Mouse (Mus musculus) cortical plate, adult 2 months (tissue): ENCODE results near the gene Ptprcap. TPM values are rescaled to one million over a fixed set of nuclear protein-coding genes. Genes with fewer than 3 reads are reported as not detected.

Source experiments
- H3K27ac ChIP-seq: fragments of 200-500 bp; 2 replicates; pipeline ENCODE4 v1.5.1; 2012; ENCODE audit warnings: low read length, control low read depth, inconsistent platforms; ENCODE audit not compliant: insufficient read depth
- H3K4me1 ChIP-seq: fragments of 200-500 bp; 2 replicates; pipeline ENCODE4 v1.6.1; 2011; ENCODE audit warnings: low read length; ENCODE audit not compliant: control insufficient read depth, insufficient read depth
- H3K4me3 ChIP-seq: fragments of 200-500 bp; 2 replicates; pipeline ENCODE4 v1.5.1; 2011; ENCODE audit warnings: mild to moderate bottlenecking, low read length, control low read depth; ENCODE audit not compliant: insufficient read depth
- CTCF ChIP-seq: fragments of 200-500 bp; IDR thresholded peaks from 2 replicates; pipeline ENCODE4 v1.5.1; 2011; ENCODE audit warnings: mild to moderate bottlenecking, control low read depth, low read length; ENCODE audit not compliant: insufficient read depth; ENCODE audit errors: extremely low read depth
- POLR2A ChIP-seq: fragments of 200-500 bp; IDR thresholded peaks from 2 replicates; pipeline ENCODE4 v1.6.1; 2011; ENCODE audit warnings: mild to moderate bottlenecking, low read length, control low read depth; ENCODE audit not compliant: insufficient read depth; ENCODE audit errors: extremely low read depth
- polyA plus RNA-seq: library from polyadenylated mRNA; depleted of rRNA; stranded (reverse); fragments of >200 nt; gene quantifications from 2 replicates; pipeline ENCODE4 v1.2.3, GENCODE M21; 2012; rRNA removed

The Ptprcap gene
- 1.3 and 1.6 TPM in 2 replicates for polyA plus RNA-seq

DNA sequence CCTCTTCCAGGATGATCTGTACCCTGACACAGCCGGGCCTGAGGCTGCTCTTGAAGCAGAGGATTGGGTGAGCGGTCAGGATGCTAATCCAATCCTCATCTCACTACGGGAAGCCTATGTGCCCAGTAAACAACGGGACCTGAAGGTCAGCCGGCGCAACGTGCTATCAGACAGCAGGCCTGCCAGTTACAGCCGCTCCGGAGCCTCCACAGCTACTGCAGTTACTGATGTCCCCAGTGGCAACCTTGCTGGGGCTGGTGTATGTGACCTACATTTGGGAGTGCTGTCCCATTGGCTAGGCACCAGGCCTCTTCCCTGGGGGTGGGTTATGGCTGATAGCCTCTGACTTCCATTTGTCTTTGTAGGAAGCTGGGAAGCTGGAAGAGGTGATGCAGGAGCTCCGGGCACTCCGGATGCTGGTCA is at the start of gene Ptprcap:
Gene Ptprcap (plus strand): TSS at position 373 of the 423 bp plus-strand sequence.
- Histone ChIP-seq H3K4me3 (no peak within 1 kb of the TSS), H3K27ac (no peak within 1 kb of the TSS), H3K4me1 (no peaks in the 10 kb centered on the region)
- TF ChIP-seq POLR2A (no peak), CTCF (no peak)

DNA sequence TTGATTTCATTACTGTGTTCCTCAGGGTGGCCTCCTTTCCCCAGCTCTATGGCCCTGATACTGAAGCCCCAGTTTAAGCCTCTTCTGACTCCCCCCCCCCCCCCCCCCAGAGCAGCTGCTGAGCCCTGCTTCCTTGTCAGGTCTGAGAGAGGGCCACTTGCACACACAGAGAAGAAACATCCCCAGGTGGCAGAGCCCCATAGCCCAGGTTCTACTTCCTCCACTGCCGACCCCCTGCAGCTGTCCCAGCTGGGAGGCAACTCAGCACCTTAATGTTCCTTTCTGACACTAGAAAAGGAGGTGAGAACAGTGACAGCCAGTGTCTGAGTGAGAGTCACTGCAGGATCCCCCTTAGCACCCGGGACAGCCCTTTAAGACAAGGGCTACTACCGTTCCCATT is 49.6 kb upstream of the Ptprcap start:
- TF ChIP-seq CTCF (no peak), POLR2A (no peak)
- Histone ChIP-seq H3K4me3 (no peak overlapping the region), H3K4me1 (no peaks in the 10 kb centered on the region), H3K27ac (no peak overlapping the region)

DNA sequence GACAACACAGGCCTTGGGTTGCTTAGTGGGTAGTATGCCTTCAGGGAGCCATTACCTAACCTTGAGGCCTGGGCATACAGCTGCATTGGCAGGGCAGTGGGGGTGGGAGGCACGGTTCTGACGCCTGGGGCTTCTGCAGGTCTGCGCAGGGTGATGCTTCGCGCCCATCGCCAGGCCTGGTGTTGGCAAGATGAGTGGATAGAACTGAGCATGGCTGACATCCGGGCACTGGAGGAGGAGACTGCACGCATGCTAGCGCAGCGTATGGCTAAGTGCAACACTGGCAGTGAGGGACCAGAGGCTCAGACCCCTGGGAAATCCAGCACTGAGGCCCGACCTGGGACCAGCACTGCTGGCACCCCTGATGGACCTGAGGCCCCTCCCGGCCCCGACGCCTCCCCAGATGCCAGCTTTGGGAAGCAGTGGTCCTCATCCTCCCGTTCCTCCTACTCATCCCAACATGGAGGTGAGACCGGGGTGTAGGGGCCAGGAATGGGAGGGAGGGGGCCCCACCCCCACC is 48.7 kb upstream of the Ptprcap start:
- no peak overlapping the region for H3K4me3 ChIP-seq
- no peak overlapping the region for H3K27ac ChIP-seq
- TF ChIP-seq POLR2A (no peak), CTCF (no peak)
- H3K4me1 ChIP-seq: no peaks in the 10 kb centered on the region

DNA sequence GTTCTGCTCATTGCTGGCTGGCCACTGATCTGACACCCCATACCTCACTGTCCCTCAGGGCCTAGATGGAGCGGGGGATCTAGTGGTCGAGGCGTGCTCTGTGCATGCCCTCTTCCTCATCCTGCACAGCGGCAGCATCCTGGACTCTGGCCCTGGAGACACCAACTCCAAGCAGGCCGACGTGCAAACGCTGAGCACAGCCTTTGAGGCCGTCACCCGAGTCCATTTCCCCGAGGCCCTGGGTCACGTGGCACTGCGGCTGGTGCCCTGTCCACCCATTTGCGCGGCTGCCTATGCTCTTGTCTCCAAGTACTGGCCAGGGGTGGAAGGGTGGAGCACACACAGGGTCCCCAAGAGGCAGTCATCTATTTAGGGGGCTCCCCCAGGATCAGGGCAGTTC is 46.8 kb upstream of the Ptprcap start:
- Histone ChIP-seq H3K27ac (no peak overlapping the region), H3K4me3 (no peak overlapping the region), H3K4me1 (no peaks in the 10 kb centered on the region)
- TF ChIP-seq CTCF (no peak), POLR2A (no peak)

DNA sequence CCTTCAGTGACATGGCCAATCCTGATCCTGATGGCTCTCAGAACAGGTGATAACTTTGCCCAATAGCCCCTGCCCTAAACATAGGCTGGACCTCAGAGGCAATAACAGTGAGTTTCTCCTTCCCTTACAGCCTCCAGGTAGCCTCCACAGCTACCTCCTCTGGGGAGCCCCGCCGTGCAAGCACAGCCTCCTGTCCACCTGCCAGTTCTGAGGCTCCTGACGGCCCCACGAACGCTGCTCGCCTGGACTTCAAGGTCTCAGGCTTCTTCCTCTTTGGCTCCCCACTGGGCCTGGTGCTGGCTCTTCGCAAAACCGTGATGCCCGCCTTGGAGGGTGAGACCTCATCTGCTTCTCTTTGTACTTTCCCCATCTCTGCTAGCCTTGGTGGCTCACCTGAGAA is 44.9 kb upstream of the Ptprcap start:
- Histone ChIP-seq H3K4me3 (no peak overlapping the region), H3K4me1 (0 out of 2 replicates have a peak, but pooled peaks cover 2% of the 10 kb centered on the region), H3K27ac (no peak overlapping the region)
- TF ChIP-seq CTCF (no peak), POLR2A (no peak)

DNA sequence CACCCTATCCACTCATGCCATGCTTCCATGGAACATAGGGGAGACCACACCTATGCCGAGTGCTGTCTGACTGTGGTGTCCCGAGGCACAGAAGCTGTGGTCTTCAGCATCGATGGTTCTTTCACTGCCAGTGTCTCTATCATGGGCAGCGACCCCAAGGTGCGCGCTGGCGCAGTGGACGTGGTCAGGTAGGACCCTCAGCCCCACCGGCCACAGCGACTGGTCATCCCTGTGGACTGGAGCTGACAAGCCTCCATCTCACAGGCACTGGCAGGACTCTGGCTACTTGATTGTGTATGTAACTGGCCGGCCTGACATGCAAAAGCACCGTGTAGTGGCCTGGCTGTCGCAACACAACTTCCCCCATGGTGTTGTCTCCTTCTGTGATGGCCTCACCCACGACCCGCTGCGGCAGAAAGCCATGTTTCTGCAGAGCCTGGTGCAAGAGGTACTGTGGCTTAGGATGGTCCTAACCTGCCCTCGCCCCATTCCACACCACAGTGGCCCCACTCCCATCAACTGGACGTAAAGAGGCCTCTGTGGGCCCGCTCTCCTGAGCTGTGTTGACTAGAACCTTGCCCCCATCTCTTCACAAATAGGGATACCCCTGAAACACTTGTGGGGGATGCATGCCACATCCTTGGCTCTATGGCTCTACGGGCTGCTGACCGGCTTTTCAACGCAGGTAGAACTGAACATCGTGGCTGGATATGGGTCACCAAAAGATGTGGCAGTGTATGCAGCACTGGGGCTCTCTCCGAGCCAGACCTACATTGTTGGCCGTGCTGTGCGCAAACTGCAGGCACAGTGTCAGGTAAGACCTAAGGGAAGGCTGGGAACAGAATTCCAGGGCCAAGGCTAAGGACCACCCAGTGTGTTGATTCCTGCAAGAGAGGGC is 41.1 kb upstream of the Ptprcap start:
- TF ChIP-seq POLR2A (no peak), CTCF (no peak)
- Histone ChIP-seq H3K4me3 (no peak overlapping the region), H3K27ac (0 out of 2 replicates have a peak overlapping the region, but pooled peaks have one; percentile 3), H3K4me1 (0 out of 2 replicates have a peak, but pooled peaks cover 2% of the 10 kb centered on the region)

DNA sequence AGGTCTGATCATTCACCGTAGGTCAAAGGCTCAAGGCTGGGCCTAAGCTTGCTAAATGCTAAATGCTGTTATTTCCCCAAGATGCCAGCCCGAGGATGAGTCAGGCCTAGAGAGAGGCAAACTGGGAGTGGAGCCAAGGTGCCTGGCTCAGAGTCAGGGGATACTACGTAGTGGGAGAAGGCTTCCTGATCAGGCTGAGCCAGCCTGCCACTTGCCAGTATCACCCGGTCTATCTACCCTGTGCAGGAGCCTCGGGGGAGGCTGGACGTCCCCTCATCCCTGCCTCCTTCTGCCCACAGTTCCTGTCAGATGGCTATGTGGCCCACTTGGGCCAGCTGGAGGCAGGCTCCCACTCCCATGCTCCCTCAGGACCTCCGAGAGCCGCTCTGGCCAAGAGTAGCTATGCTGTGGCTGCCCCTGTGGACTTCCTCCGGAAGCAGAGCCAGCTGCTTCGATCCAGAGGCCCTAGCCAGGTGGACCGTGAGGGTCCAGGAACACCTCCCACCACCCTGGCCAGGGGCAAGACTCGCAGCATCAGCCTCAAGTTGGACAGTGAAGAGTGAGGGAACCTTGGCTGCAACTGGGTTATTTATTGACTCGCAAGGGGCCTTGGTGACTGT is 40.1 kb upstream of the Ptprcap start:
- no peak for TF ChIP-seq POLR2A
- no peak for TF ChIP-seq CTCF
- Histone ChIP-seq H3K4me1 (peaks cover 3% of the 10 kb centered on the region; the same call in 1 of the 2 replicates), H3K4me3 (no peak overlapping the region), H3K27ac (0 out of 2 replicates have a peak overlapping the region, but pooled peaks have one; percentile 30)

DNA sequence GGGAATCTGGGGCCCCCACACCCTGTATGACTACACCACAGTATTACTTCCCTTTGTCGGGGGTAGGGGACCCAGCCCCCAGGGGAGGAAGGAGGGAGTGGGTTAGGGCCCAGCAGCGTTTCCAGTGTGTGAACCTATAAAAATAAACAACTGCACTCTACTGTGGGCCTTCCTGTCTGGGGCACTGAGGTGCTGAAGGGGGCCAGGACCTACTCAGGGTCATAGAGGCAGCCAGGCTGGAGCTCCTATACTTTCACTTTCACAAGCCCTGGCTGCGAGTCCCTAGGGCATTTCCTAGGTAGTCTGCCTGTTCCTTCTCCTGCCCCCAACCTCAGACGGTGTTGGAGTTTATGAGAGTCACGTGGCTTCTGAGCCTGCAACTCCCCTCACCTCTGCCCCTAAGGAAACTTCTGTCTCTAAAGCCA is 39.6 kb upstream of the Ptprcap start:
- TF ChIP-seq CTCF (no peak), POLR2A (no peak)
- Histone ChIP-seq H3K27ac (0 out of 2 replicates have a peak overlapping the region, but pooled peaks have one; percentile 30), H3K4me1 (peaks cover 3% of the 10 kb centered on the region; the same call in 1 of the 2 replicates), H3K4me3 (no peak overlapping the region)

DNA sequence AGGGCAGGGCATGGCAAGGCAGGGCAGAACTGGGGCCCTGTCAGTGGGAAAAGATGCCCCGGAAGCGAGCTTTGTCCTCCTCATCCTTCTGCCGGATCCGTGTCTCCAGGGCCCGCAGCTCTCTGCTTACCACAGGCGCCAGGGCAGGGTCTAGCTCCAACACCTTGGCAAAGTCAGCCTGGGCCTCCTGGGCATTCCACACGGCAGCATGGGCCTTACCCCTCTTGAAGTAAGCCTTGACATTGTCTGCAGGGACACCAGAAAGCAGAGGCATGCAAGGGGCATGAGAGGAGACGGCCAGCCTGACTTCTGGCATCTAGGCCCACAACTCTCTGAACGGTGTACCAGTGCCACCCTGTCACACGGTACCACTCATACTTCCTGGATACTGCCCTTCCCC is 38.9 kb upstream of the Ptprcap start:
- Histone ChIP-seq H3K27ac (no peak overlapping the region), H3K4me1 (peaks cover 3% of the 10 kb centered on the region; the same call in 1 of the 2 replicates), H3K4me3 (no peak overlapping the region)
- TF ChIP-seq POLR2A (no peak), CTCF (no peak)
